Mouse (Mus musculus) forebrain, embryonic 14.5 days (tissue): ENCODE measurements at regions not wholly inside any gene's neighbourhood (a gene's known extent, or its start where the extent isn't known, plus 50 kb on each side); places are given as distances from the start of the nearest gene placed in this dataset.
"Not testable (repeated sequence)": the region's sequence is repeated elsewhere in the genome, so short reads cannot be mapped to it uniquely, and the experiment has no call there.

ENCODE experiments used
- ATAC-seq: fragments of 200-750 bp; cut with Nextera tagmentation; 2 replicates; pipeline ENCODE4 v1.8.0; 2017; ENCODE audit warnings: mild to moderate bottlenecking, moderate library complexity
- DNase-seq: peaks from one replicate; pipeline ENCODE4 v3.0.0-alpha.2; 2015; ENCODE audit warnings: low spot score
- H3K27ac ChIP-seq: fragments of 300-500 bp; sonication (generic); 2 replicates; pipeline ENCODE4 v1.5.1; 2014; ENCODE audit warnings: low read depth, mild to moderate bottlenecking, control low read depth, low read length, moderate library complexity
- H3K27me3 ChIP-seq: fragments of 300-500 bp; sonication (generic); replicated peaks from 2 replicates; pipeline ENCODE4 v1.6.1; 2014; ENCODE audit warnings: low read length, control low read depth, mixed read lengths; ENCODE audit not compliant: control insufficient read depth, insufficient read depth
- H3K36me3 ChIP-seq: fragments of 300-500 bp; sonication (generic); 2 replicates; pipeline ENCODE4 v1.6.1; 2014; ENCODE audit warnings: low read length, control low read depth; ENCODE audit not compliant: control insufficient read depth, insufficient read depth
- H3K4me1 ChIP-seq: fragments of 300-500 bp; sonication (generic); 2 replicates; pipeline ENCODE4 v1.6.1; 2014; ENCODE audit warnings: antibody characterized with exemption, low read length, control low read depth; ENCODE audit not compliant: control insufficient read depth, insufficient read depth
- H3K4me2 ChIP-seq: fragments of 300-500 bp; sonication (generic); 2 replicates; pipeline ENCODE4 v1.6.1; 2014; ENCODE audit warnings: mild to moderate bottlenecking, control low read depth, low read length
- H3K4me3 ChIP-seq: fragments of 300-500 bp; sonication (generic); 2 replicates; pipeline ENCODE4 v1.5.1; 2014; ENCODE audit warnings: low read depth, low read length, control low read depth
- H3K9ac ChIP-seq: fragments of 300-500 bp; sonication (generic); 2 replicates; pipeline ENCODE4 v1.6.1; 2014; ENCODE audit warnings: mild to moderate bottlenecking, low read length, control low read depth, moderate library complexity
- H3K9me3 ChIP-seq: fragments of 300-500 bp; sonication (generic); replicated peaks from 2 replicates; pipeline ENCODE4 v1.6.1; 2016; ENCODE audit warnings: low read length, control low read depth, mixed read lengths; ENCODE audit not compliant: control insufficient read depth
- WGBS: fragments of 180-500 bp; shearing (Covaris S2); extraction: QIAGEN DNeasy Blood & Tissue Kit; methylation state at CpG from one replicate; pipeline ENCODE4 v1.1.7; 2014; 5-methylcytosine and 5-hydroxymethylcytosine counted together

DNA sequence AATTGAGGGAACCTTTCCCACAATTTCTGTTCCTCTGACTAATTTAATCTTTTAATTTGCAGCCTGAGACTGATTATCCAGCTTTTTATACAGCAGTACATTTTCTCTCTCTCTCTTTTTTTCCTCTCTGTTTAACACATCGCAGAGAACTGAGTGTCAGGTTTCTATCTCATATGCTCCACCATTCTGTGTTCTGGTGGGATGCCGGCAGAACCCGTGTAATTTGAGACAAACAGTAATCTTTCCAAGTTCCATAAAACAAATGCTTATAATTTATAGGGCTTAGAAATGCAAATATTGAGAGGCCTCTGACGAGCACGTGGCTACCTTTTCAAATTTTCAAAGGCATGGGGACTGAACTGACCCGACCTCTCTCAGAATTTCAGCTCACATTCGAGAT, 59.1 kb downstream of the Zbtb18 start:
- Histone ChIP-seq H3K27me3 (no peaks in the 10 kb centered on the region), H3K9ac (no peak overlapping the region), H3K4me1 (no peaks in the 10 kb centered on the region), H3K9me3 (no peaks in the 10 kb centered on the region), H3K27ac (no peak overlapping the region), H3K4me2 (no peak overlapping the region), H3K4me3 (no peak overlapping the region), H3K36me3 (no peaks in the 10 kb centered on the region)
- ATAC-seq (no peak), DNase-seq (no peak)
- WGBS, result 61% methylated on average over 7 of the region's 7 CpGs

DNA sequence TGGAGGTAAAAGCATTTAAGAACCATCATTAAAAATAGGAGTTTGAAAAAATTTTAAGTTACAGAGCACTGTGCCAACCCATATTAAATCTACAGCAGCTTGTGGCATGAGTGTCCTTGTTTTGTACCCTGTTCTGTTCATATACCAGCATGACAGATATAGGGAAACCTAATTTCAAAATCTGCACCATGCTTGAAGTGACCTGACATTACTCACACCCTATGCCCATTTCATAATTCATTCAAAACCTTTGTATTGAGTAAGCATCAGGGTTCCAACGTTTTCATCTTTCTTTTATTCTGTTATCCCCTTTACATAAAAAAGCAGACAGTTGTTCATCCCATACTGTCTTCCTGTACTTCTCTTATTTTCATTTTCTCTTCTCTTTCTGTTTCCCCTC, 61.8 kb downstream of the Zbtb18 start:
- ATAC-seq, result no peak
- WGBS, result 64% methylated on average over 1 of the region's 1 CpGs

DNA sequence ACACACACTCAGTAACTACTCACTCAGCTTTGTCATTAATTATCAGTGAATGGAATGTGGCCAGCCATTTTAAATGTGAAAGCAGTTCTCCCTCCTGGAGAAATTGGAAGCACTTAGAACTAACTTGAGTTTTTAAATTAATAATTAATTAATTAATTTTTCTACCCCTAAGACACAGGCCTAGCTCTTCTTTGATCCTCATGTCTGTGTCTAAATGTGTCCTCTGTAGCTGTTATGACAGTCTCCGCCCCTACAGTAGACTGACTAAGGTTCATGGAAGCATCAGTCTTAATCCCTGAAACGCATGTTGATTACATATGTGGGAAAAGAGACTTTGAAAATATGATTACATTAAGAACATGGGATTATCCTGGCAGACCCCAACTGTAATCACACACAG, 62.6 kb downstream of the Zbtb18 start:
- H3K9ac ChIP-seq, result no peak overlapping the region
- no peaks in the 10 kb centered on the region for H3K9me3 ChIP-seq
- H3K36me3 ChIP-seq, result no peaks in the 10 kb centered on the region
- WGBS, result 99% methylated on average over 2 of the region's 2 CpGs
- DNase-seq, result no peak
- no peak for ATAC-seq
- H3K27me3 ChIP-seq, result no peaks in the 10 kb centered on the region
- H3K4me1 ChIP-seq, result no peaks in the 10 kb centered on the region
- no peak overlapping the region for H3K4me3 ChIP-seq
- no peak overlapping the region for H3K27ac ChIP-seq
- H3K4me2 ChIP-seq, result no peak overlapping the region

More for the DNA sequence above, 61.8 kb downstream of the Zbtb18 start:
- Histone ChIP-seq H3K9me3 (no peaks in the 10 kb centered on the region), H3K4me2 (no peak overlapping the region), H3K4me1 (no peaks in the 10 kb centered on the region), H3K27me3 (no peaks in the 10 kb centered on the region), H3K9ac (no peak overlapping the region), H3K4me3 (no peak overlapping the region), H3K27ac (no peak overlapping the region), H3K36me3 (no peaks in the 10 kb centered on the region)
- DNase-seq, result no peak

DNA sequence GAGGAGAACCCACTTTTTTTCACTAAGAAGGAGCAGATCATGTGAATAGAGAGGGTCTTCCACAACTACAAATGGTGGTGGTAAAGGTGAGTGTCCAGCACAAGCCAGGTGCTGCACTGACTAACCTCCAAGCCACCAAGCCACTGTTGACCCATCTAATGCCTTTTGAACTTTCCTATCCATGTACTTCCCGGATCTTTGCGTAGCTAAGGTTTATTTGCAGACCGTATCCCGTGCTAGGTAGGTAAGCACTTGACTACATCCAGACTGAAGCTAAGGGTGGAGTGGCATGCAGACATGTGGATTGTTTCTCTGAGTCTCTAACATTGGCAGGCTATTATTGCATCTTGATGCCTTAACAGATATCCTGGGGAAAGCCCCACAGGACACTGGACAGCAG, 65.2 kb downstream of the Zbtb18 start:
- not testable (repeated sequence) for DNase-seq, H3K4me1 ChIP-seq, ATAC-seq, H3K9ac ChIP-seq, H3K27ac ChIP-seq, H3K36me3 ChIP-seq, H3K4me2 ChIP-seq, H3K27me3 ChIP-seq, H3K9me3 ChIP-seq, H3K4me3 ChIP-seq
- 93% methylated on average over 4 of the region's 4 CpGs for WGBS

DNA sequence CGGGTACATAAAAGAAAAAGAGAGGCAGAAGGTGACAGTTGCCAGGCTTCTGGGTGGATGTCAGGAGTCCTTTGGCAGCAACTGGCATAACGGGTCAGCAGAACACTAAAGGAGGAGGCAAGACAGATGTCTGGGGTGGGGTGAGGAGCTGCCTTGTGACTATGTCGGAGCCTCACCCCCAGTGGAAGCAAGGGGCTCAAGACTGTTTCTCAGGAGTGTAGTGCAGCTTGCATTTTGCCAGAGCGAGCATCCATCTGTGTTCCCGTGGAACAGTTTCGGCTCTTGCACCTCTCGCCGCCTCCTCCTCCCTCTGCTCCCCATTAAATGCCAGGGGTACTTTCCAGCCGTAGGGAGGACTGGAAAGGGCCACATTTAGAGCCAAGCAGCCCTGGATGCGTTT, 67.6 kb downstream of the Zbtb18 start:
- Histone ChIP-seq H3K27me3 (no peaks in the 10 kb centered on the region), H3K9me3 (no peaks in the 10 kb centered on the region), H3K4me2 (no peak overlapping the region), H3K9ac (no peak overlapping the region), H3K4me1 (no peaks in the 10 kb centered on the region), H3K4me3 (no peak overlapping the region), H3K27ac (no peak overlapping the region), H3K36me3 (no peaks in the 10 kb centered on the region)
- ATAC-seq, result no peak
- WGBS, result 69% methylated on average over 10 of the region's 10 CpGs
- no peak for DNase-seq

DNA sequence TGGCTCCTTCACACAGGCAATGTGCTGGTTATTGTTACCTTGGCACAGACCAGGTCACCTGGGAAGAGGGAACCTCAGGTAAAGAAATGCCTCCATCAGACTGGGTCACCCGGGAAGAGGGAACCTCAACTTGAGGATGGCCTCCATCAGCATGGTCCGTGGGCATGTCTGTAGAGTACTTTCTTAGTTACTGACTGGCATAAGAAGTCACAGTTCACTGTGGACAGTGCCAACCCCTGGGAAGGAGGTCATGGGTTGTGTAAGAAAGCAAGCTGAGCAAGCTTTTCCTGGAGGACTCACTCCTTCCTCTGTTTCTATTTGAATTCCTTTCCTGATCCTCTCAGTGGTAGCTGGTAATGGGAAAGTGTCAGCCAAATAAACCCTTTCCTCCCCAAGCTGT, 70.0 kb downstream of the Zbtb18 start:
- Histone ChIP-seq H3K4me1 (no peaks in the 10 kb centered on the region), H3K9me3 (no peaks in the 10 kb centered on the region), H3K36me3 (no peaks in the 10 kb centered on the region), H3K4me2 (no peak overlapping the region), H3K9ac (no peak overlapping the region), H3K4me3 (no peak overlapping the region), H3K27me3 (no peaks in the 10 kb centered on the region), H3K27ac (no peak overlapping the region)
- ATAC-seq (no peak), DNase-seq (no peak)
- 94% methylated on average over 2 of the region's 2 CpGs for WGBS

DNA sequence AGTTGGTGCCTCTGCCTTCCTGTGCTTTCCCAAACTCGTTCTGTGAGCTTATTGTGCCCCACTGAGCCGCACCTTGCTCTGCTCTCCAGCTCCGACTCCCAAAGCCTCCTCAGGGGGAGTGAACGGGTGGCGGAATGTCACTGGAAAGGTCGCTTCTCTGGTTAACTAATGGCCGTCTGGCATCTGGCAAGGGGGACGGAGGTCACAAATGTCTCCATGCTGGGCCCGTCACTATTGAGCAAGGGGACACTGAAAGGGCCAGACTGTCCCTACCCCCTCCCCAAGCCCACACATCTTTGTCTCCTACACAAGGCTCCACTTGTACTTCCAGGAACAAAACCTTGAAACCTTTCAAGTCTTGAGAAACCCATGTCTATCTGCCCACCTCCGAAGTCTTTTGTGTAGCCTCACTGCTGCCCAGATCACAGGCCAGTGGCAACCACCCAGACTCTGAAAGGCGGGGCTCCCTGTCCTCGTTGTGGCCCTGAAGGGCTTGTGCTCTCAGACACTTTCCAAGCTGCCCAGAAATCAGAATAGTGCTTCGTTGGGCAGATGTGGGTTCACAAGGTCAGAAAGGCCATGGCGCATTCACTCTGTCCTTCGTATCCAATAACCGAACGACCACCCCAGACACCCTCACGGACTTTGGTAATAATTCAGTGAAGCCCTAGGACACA, 75.9 kb downstream of the Zbtb18 start:
- Histone ChIP-seq H3K4me1 (0 out of 2 replicates have a peak, but pooled peaks cover 4% of the 10 kb centered on the region), H3K9me3 (no peaks in the 10 kb centered on the region), H3K36me3 (no peaks in the 10 kb centered on the region), H3K27ac (no peak overlapping the region), H3K4me3 (no peak overlapping the region), H3K9ac (no peak overlapping the region), H3K27me3 (no peaks in the 10 kb centered on the region), H3K4me2 (no peak overlapping the region)
- DNase-seq, result no peak
- WGBS, result 35% methylated on average over 18 of the region's 18 CpGs
- no peak for ATAC-seq

DNA sequence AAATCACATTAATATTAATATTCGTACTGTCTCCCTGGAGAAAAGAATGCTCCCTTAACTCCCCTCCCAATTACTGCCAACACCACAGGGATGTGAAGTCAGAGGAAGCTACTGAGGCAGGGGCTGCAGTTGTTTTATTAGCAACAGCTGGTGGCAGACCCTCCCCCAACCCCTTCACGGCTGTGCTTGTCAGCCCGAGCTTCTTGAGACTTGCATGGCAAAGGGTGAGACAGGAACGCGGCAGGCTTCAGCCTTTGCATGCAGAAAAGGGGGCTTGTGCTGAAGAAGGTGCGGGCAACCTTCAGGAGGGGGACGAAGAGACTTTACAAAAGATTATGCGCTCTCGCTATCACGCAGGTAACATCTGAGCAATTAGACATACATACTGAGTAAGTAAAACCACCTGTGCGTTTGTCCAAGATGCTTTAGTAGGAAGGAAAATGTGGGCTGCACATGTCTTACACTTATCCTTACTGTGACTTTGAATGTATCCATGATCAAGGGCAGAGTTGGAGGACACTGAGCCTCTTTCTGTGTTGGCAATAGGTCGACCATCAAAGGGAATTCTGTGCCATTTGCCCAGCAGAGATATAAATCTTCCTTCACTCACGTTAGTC, 76.9 kb downstream of the Zbtb18 start:
- ATAC-seq (peak; percentile 32; the same call in 1 of the 2 replicates), DNase-seq (peak; percentile 33)
- Histone ChIP-seq H3K4me1 (0 out of 2 replicates have a peak, but pooled peaks cover 4% of the 10 kb centered on the region), H3K27me3 (no peaks in the 10 kb centered on the region), H3K9me3 (no peaks in the 10 kb centered on the region), H3K4me2 (no peak overlapping the region), H3K27ac (no peak overlapping the region), H3K9ac (no peak overlapping the region), H3K36me3 (no peaks in the 10 kb centered on the region), H3K4me3 (no peak overlapping the region)
- WGBS, result 41% methylated on average over 13 of the region's 13 CpGs

DNA sequence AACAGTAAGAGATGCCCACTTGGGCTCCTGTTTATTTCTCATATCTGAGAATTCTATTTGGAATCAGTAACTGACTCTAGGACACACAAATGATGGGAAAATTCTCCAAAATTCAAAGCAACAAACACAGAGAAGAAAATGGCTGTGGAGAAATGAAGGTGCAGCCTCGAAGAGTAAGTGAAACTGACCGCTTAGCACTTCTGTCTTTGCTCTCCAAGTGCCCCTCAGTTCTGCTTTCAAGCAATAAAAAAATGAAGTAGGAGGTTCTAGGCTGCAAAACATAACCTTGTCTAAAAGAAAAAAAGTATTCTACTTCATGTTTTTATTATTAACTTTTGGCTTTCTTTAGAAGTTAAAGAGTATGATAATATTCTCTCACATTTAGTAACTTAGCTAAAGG, 79.0 kb downstream of the Zbtb18 start:
- ATAC-seq, result no peak
- Histone ChIP-seq H3K27me3 (no peaks in the 10 kb centered on the region), H3K9me3 (no peaks in the 10 kb centered on the region), H3K27ac (no peak overlapping the region), H3K9ac (no peak overlapping the region), H3K4me1 (0 out of 2 replicates have a peak, but pooled peaks cover 4% of the 10 kb centered on the region), H3K4me2 (no peak overlapping the region), H3K4me3 (no peak overlapping the region), H3K36me3 (no peaks in the 10 kb centered on the region)
- no peak for DNase-seq
- 96% methylated on average over 2 of the region's 2 CpGs for WGBS
